Mouse (Mus musculus): ENCODE measurements at regions not wholly inside any gene's neighbourhood (a gene's known extent, or its start where the extent isn't known, plus 50 kb on each side); places are given as distances from the start of the nearest gene placed in this dataset.

DNA sequence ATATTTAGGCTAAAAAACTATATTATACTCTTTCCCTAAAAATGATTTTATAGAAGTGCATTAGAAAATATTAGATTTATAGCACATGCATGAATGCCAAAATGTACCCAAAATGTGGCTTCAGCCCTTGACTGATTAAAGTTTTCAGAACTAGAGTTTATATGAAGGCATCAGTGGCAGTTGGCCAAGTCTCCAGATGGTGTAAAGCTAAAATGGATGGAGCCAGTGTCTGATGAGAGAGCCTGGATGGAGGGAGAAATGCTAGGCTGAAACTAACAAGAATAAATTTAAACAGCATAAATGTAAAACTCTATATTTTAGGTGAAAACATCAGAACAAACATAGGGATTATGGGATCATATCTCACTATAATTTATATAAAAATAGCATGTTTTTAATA is 648.8 kb upstream of the Apob start:
- no peak overlapping the region for H3K4me3 ChIP-seq (replicated peaks)
- no peaks in the 10 kb centered on the region for H3K9me3 ChIP-seq (replicated peaks)
- H3K9ac ChIP-seq: no peak overlapping the region
- no peaks in the 10 kb centered on the region for H3K36me3 ChIP-seq
- no peak overlapping the region for H3K27ac ChIP-seq
- ATAC-seq (replicated peaks; ENCODE audit: low FRiP score): no peak
- H3K4me2 ChIP-seq: no peak overlapping the region
- no peaks in the 10 kb centered on the region for H3K27me3 ChIP-seq
- H3K4me1 ChIP-seq: no peaks in the 10 kb centered on the region
